Mouse (Mus musculus): Measurements from ENCODE around the gene Gm44511. TPM values are rescaled to one million over a fixed set of nuclear protein-coding genes. Genes with fewer than 3 reads are reported as not detected.

Gm44511 gene
- 0.45 TPM in 1 of 2 replicates, not detected in the other for polyA plus RNA-seq (2012; rRNA removed)

DNA sequence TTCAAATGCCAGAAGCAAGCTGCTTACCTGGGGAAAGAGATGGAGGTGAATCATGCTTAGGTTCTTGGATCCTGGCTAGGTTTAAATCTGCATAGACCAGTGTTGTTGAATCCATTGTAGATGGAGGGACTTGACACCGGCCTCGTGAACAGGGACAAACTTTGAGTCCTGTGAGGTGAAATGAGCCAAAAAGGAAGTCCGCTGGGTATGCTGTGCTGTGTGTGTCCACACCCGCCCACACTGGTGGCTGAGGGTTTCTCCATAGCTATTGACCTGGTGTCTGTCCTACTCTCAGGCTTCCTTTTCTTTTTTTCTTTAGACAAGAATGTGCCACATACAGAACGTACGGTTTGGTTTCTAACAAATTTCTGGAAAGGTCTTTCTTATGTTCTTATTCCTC, at the start of gene Gm44511, which contains the start of gene Klrb1b:
Gm44511 (minus strand) TSS at position 184 of the 400 bp plus-strand sequence.
Klrb1b (minus strand) TSS at position 200 of the 400 bp plus-strand sequence.

DNA sequence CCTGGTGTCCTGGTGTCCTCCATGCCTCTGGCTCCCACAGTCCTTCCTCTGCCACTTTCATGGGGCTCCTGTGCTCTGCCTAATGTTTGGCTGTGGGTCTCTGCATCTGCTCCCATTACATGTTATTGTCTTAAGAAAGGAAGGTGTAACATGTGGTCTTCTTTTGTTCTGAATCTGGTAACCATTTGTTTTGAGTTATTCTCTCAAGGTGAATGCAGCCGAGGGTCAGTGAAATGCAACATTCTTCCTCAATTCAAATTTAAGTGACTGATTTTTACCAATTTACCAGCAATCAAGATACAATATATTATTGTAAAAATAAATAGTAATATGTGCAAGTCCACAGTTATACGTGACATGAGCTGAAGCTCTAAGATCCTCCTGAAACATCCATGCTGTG, 37.0 kb downstream of the Gm44511 start, which contains the start of gene Klrb1c:
Klrb1c (minus strand) TSS at position 101 of the 400 bp plus-strand sequence.

Other genes with a start within 250 kb of the Gm44511 start
- 0.13 and 0.21 TPM in 2 replicates for gene A2ml1, start 244.7 kb downstream of the Gm44511 start, polyA plus RNA-seq (2012; rRNA removed)
- 0.33 TPM in 1 of 2 replicates, not detected in the other for gene Klrb1a, start 202.8 kb downstream of the Gm44511 start, polyA plus RNA-seq (2012; rRNA removed)
- gene Clec2h, start 163.9 kb downstream of the Gm44511 start, polyA plus RNA-seq (2012; rRNA removed): 47.6 and 59.4 TPM in 2 replicates
- not detected in 2 replicates for gene Klrb1, start 103.3 kb downstream of the Gm44511 start, polyA plus RNA-seq (2012; rRNA removed)
- 0.19 and 0.22 TPM in 2 replicates for gene Klrb1c, start 37.1 kb downstream of the Gm44511 start, polyA plus RNA-seq (2012; rRNA removed)
- gene Klrb1b, start within 50 bp of the Gm44511 start, polyA plus RNA-seq (2012; rRNA removed): 0.19 and 1.00 TPM in 2 replicates
- 0.08 and 0.20 TPM in 2 replicates for gene Clec2i, start 61.3 kb upstream of the Gm44511 start, polyA plus RNA-seq (2012; rRNA removed)
- gene BC035044, start 64.8 kb upstream of the Gm44511 start, polyA plus RNA-seq (2012; rRNA removed): 0.22 and 0.53 TPM in 2 replicates
- gene Clec2g, start 108.1 kb upstream of the Gm44511 start, polyA plus RNA-seq (2012; rRNA removed): 0.38 TPM in 1 of 2 replicates, not detected in the other
- 0.10 and 0.16 TPM in 2 replicates for gene Klrb1f, start 219.6 kb upstream of the Gm44511 start, polyA plus RNA-seq (2012; rRNA removed)

Measured in colon, adult 2 months (tissue).